Mouse (Mus musculus) stomach, postnatal 0 days (tissue): Measurements from ENCODE around the gene Armc6.

Experiments
- CTCF ChIP-seq: IDR thresholded peaks from 2 replicates; pipeline ENCODE4 v1.5.1; 2016; ENCODE audit warnings: antibody characterized with exemption, low read depth, mild to moderate bottlenecking, moderate library complexity
- EP300 ChIP-seq: optimal IDR thresholded peaks from 2 replicates; pipeline ENCODE3; 2016; ENCODE audit warnings: antibody characterized with exemption

DNA sequence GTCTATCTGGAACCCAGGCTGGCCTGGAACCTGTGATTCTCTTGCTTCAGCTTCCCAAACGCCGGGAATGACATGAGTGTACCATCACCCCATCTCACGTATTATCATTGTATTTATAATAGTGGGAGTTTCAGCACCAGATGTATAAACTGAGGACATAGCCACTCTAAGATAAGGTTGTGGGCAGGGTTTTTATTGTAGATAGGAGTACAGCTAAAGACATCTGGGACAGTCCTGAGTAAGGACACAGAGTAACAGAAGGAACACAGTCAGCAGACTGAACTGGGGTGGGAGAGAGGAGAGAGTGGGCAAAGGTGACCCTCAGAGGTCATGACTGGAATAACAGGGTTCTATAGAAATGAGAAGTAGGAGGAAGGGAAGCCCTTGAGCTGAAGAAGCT lies 33.4 kb upstream of the Armc6 start:
- TF ChIP-seq CTCF, result no peak
- no peak for TF ChIP-seq EP300
